In genomic region chr9:115704249-115704648, GRCm38 (mm10) we compare ENCODE assay signal across 7 mouse cellular contexts.
A peak's percentile ranks its signal among the peaks of the same experiment; 100 is the strongest.
DNase-seq lines count a peak whose midpoint lies in the region; TF ChIP-seq lines count a peak whose summit lies in the region.

No protein-coding gene starts in this region.

- in situ Hi-C loops in CH12.LX (cut with MboI; ENCODE audit: low pct_ligation_motif_present, low pct_unique_long_range_greater_than_20kb, low sequenced_read_pairs): loop anchor here (25.0 kb wide), 2 partner anchors 333 to 542 kb away; no protein-coding TSS in a partner anchor

- no peak overlapping the region for H3K27ac ChIP-seq in CH12.LX (ENCODE audit: insufficient read depth, low read depth)
- no peak overlapping the region for H3K27ac ChIP-seq in forebrain, embryonic 10.5 days

- no peaks in the 10 kb centered on the region for H3K27me3 ChIP-seq in CH12.LX (replicated peaks)
- H3K27me3 ChIP-seq in forebrain, embryonic 10.5 days (ENCODE audit: poor library complexity, severe bottlenecking): no peaks in the 10 kb centered on the region

- 49% methylated on average over 9 of the region's 9 CpGs for WGBS in forebrain, embryonic 10.5 days

- H3K4me3 ChIP-seq in CH12.LX (replicated peaks in 1 of 3; ENCODE audit: low read depth in 2 of 3, low read length in 2 of 3, poor library complexity in 1 of 3): no peak overlapping the region
- no peak overlapping the region for H3K4me3 ChIP-seq in forebrain, embryonic 10.5 days

- H3K9me3 ChIP-seq in CH12.LX (replicated peaks; ENCODE audit: low read length): no peaks in the 10 kb centered on the region
- no peaks in the 10 kb centered on the region for H3K9me3 ChIP-seq in forebrain, embryonic 10.5 days

- peaks cover 0 to 4% of the 10 kb centered on the region in 2 experiments; a peak in 1 of 4 replicates for H3K4me1 ChIP-seq in CH12.LX (ENCODE audit: control insufficient read depth in 1 of 2, insufficient read depth in 2 of 2)
- H3K4me1 ChIP-seq in forebrain, embryonic 10.5 days: peaks cover 11% of the 10 kb centered on the region

- dilution Hi-C loops in CH12.LX (cut with MboI; ENCODE audit: extremely low pct_ligation_motif_present, extremely low pct_unique_long_range_greater_than_20kb, low sequenced_read_pairs): no loop called here

- no peaks in the 10 kb centered on the region for H3K36me3 ChIP-seq in CH12.LX (replicated peaks in 1 of 2; ENCODE audit: control insufficient read depth in 1 of 2, insufficient read depth in 1 of 2, low read length in 1 of 2)
- H3K36me3 ChIP-seq in forebrain, embryonic 10.5 days (replicated peaks): no peaks in the 10 kb centered on the region

- intact Hi-C loops in heart, postnatal 25 days (cut with DNase I): loop anchor here (5.0 to 10.0 kb wide), 3 partner anchors 419 to 619 kb away; no protein-coding TSS in a partner anchor

- no peaks in the 10 kb centered on the region for H3K79me2 ChIP-seq in CH12.LX (replicated peaks; ENCODE audit: control insufficient read depth, extremely low read depth, insufficient read depth, poor library complexity, severe bottlenecking)

- H3K4me2 ChIP-seq in CH12.LX (ENCODE audit: insufficient read depth, low read depth, poor library complexity, severe bottlenecking): no peak overlapping the region

- TF ChIP-seq EP300 in CH12.LX (IDR thresholded peaks at IDR 0.05; ENCODE audit: low read length): no peak

- peak; percentile 49 for DNase-seq in CH12.LX (ENCODE audit: extremely low read depth)
- DNase-seq in adipocyte (ENCODE audit: low spot score): peak; percentile 21
- DNase-seq in forebrain, embryonic 10.5 days (ENCODE audit: extremely low spot score, low spot score): peak; percentile 54
- peak; percentile 16 for DNase-seq in heart, postnatal 25 days (ENCODE audit: low spot score)
- DNase-seq in layer of hippocampus, postnatal 25 days (ENCODE audit: extremely low spot score in 1 of 2, low spot score in 1 of 2): peak; percentile 38 to 54
- peak; percentile 62 to 73 for DNase-seq in lung, postnatal 4 days
- peak; percentile 10 to 54 for DNase-seq in spleen, postnatal 10 days (ENCODE audit: low spot score in 2 of 2)

- no peak for TF ChIP-seq POLR2A in CH12.LX (IDR thresholded peaks at IDR 0.05; ENCODE audit: low read depth, low read length)

- peak; percentile 70 to 76 for TF ChIP-seq CTCF in CH12.LX (conservative IDR thresholded peaks at IDR 0.05 in 1 of 2, IDR thresholded peaks at IDR 0.05 in 1 of 2; ENCODE audit: low read depth in 2 of 2, low read length in 2 of 2)

- TF ChIP-seq RAD21 in CH12.LX (IDR thresholded peaks at IDR 0.05; ENCODE audit: low read depth, low read length): peak; percentile 68

- H3K9ac ChIP-seq in CH12.LX (ENCODE audit: insufficient read depth, low read depth): no peak overlapping the region

TF ChIP-seq in CH12.LX, 34 proteins besides CTCF, POLR2A, EP300 and RAD21:
- TF ChIP-seq SMC3 (IDR thresholded peaks at IDR 0.05; ENCODE audit: low read depth, low read length) (peak; percentile 91), MYC (IDR thresholded peaks at IDR 0.05; ENCODE audit: low read depth, low read length) (no peak)

Comparison
In these comparisons a context has a peak if more than half of its experiments do, and no peak if none do; other contexts are left out.
1. DNase-seq: peak in every context shown above with its lines; median percentile 68 in lung, postnatal 4 days; 54 in forebrain, embryonic 10.5 days; 49 in CH12.LX; 46 in layer of hippocampus, postnatal 25 days; 32 in spleen, postnatal 10 days; 21 in adipocyte; 16 in heart, postnatal 25 days.